Mouse (Mus musculus) C2C12 (cell line): ENCODE results near the gene Vkorc1l1.

Source experiments
- CTCF ChIP-seq: IDR thresholded peaks from one replicate; pipeline ENCODE4 v1.5.1; 2011; ENCODE audit not compliant: control insufficient read depth, insufficient read depth, insufficient read length
- MAX ChIP-seq: IDR thresholded peaks from one replicate; pipeline ENCODE4 v1.6.1; 2011; ENCODE audit warnings: mild to moderate bottlenecking, control low read depth

DNA sequence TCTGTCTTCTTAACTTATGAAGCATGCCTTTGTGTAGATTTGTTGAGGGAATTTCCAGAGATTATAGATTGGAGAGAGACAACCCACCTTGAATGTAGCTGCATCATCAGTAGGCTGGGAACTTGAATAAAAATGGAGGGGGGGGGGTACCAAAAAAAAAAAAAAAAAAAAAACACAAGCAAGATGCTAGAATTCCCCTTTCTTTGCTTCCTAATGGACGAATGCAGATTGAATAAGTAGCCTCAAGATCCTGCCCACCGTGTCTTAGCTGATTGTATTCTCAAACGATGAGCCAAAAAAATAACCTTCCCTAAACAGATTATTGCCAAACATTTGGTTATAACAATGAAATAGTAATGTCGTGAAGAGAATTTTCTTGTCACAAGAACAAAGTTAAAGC is 34.0 kb upstream of the Vkorc1l1 start:
- TF ChIP-seq CTCF (no peak), MAX (no peak)
